Mouse (Mus musculus) embryonic facial prominence, embryonic 15.5 days (tissue): ENCODE data around the gene Tas2r143. TPM values are rescaled to one million over a fixed set of nuclear protein-coding genes. Genes with fewer than 3 reads are reported as not detected.

Experiments
- ATAC-seq: fragments of 200-750 bp; cut with Nextera tagmentation; 2 replicates; pipeline ENCODE4 v1.8.0; 2017; ENCODE audit warnings: low read depth, moderate TSS enrichment; ENCODE audit not compliant: insufficient number of reproducible peaks, low FRiP score, low TSS enrichment
- H3K27ac ChIP-seq: fragments of 300-500 bp; sonication (generic); replicated peaks from 2 replicates; pipeline ENCODE4 v1.5.1; 2015; ENCODE audit warnings: mild to moderate bottlenecking, inconsistent platforms
- H3K27me3 ChIP-seq: fragments of 300-500 bp; sonication (generic); 2 replicates; pipeline ENCODE4 v1.6.1; 2015; ENCODE audit warnings: inconsistent platforms
- H3K36me3 ChIP-seq: fragments of 300-500 bp; sonication (generic); 2 replicates; pipeline ENCODE4 v1.6.1; 2015; ENCODE audit warnings: mild to moderate bottlenecking, inconsistent platforms
- H3K4me1 ChIP-seq: fragments of 300-500 bp; sonication (generic); 2 replicates; pipeline ENCODE4 v1.6.1; 2015; ENCODE audit warnings: inconsistent platforms
- H3K4me2 ChIP-seq: fragments of 300-500 bp; sonication (generic); replicated peaks from 2 replicates; pipeline ENCODE4 v1.6.1; 2015; ENCODE audit warnings: mild to moderate bottlenecking, inconsistent platforms
- H3K4me3 ChIP-seq: fragments of 300-500 bp; sonication (generic); replicated peaks from 2 replicates; pipeline ENCODE4 v1.5.1; 2015; ENCODE audit warnings: mild to moderate bottlenecking, inconsistent platforms
- H3K9ac ChIP-seq: fragments of 300-500 bp; sonication (generic); 2 replicates; pipeline ENCODE4 v1.6.1; 2015; ENCODE audit warnings: inconsistent platforms
- H3K9me3 ChIP-seq: fragments of 300-500 bp; sonication (generic); replicated peaks from 2 replicates; pipeline ENCODE4 v1.6.1; 2016; ENCODE audit warnings: inconsistent platforms
- WGBS: fragments of 180-500 bp; shearing (Covaris S2); methylation state at CpG from one replicate; pipeline ENCODE4 v1.1.7; 2015; 5-methylcytosine and 5-hydroxymethylcytosine counted together
- polyA plus RNA-seq: library from polyadenylated mRNA; unstranded; fragments of >200 nt; fragmentation: Nextera tagmentation; extraction: Ambion mirVana; gene quantifications from 2 replicates; pipeline ENCODE4 v1.2.1, GENCODE M21; 2015

The Tas2r143 gene
- not detected in 2 replicates for polyA plus RNA-seq

DNA sequence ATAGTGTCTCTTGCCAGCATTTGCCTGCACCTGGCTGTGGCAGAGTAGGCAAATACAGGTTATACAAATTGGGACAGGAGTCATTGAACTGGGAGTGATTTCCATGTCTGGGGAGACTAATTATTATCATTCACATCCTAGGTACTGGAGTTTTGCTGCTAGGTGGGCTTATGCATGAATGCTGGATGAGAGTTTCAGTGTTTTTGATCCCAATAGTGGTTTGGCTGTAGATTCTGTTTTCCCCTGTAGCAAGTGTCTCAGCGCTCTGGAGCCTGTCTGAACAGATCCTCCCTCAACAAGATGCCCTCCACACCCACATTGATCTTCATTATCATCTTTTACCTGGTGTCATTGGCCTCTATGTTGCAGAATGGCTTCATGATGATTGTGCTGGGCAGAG is at the start of gene Tas2r143:
Tas2r143 (plus strand) TSS at position 301 of the 400 bp plus-strand sequence.
- ATAC-seq = no peak
- no peak within 1 kb of the TSS for H3K4me3 ChIP-seq
- H3K9ac ChIP-seq = no peak within 1 kb of the TSS
- WGBS = 61% methylated on average over 1 of the region's 1 CpGs
- no peaks in the 10 kb centered on the region for H3K27me3 ChIP-seq
- no peaks in the 10 kb centered on the region for H3K9me3 ChIP-seq
- no peak within 1 kb of the TSS for H3K27ac ChIP-seq
- H3K4me2 ChIP-seq = no peak within 1 kb of the TSS
- peaks cover 6% of the 10 kb centered on the region; the same call in 1 of the 2 replicates for H3K4me1 ChIP-seq
- H3K36me3 ChIP-seq = no peaks in the 10 kb centered on the region

- Histone ChIP-seq H3K27ac (peak overlapping the region; percentile 94), H3K4me2 (peak overlapping the region; percentile 88), H3K9ac (peak overlapping the region; percentile 84), H3K27me3 (no peaks in the 10 kb centered on the region), H3K4me1 (peaks cover 50% of the 10 kb centered on the region), H3K4me3 (peak overlapping the region; percentile 81), H3K9me3 (no peaks in the 10 kb centered on the region), H3K36me3 (peaks cover 22% of the 10 kb centered on the region)
- no peak for ATAC-seq
- 41% methylated on average over 13 of the region's 13 CpGs for WGBS
These were observed 48.9 kb upstream of the Tas2r143 start for GRCm38 (mm10) chr6:42350968-42351775.

GRCm38 (mm10) chr6:42351776-42352485 is 48.1 kb upstream of the Tas2r143 start:
- Histone ChIP-seq H3K27me3 (no peaks in the 10 kb centered on the region), H3K4me3 (peak overlapping the region; percentile 81), H3K27ac (peak overlapping the region; percentile 11; the same call in 1 of the 2 replicates), H3K36me3 (peaks cover 30% of the 10 kb centered on the region), H3K4me1 (peaks cover 50% of the 10 kb centered on the region), H3K9me3 (no peaks in the 10 kb centered on the region), H3K4me2 (peak overlapping the region; percentile 88), H3K9ac (no peak overlapping the region)
- 79% methylated on average over 7 of the region's 7 CpGs for WGBS
- no peak for ATAC-seq

- Histone ChIP-seq H3K27ac (0 out of 2 replicates have a peak overlapping the region, but pooled peaks have one; percentile 11), H3K4me1 (peaks cover 50% of the 10 kb centered on the region), H3K27me3 (no peaks in the 10 kb centered on the region), H3K9me3 (no peaks in the 10 kb centered on the region), H3K36me3 (peaks cover 35% of the 10 kb centered on the region), H3K4me3 (peak overlapping the region; percentile 81), H3K4me2 (peak overlapping the region; percentile 88; the same call in 1 of the 2 replicates), H3K9ac (no peak overlapping the region)
- ATAC-seq = no peak
- WGBS = 95% methylated on average over 1 of the region's 1 CpGs
These were observed 47.6 kb upstream of the Tas2r143 start for GRCm38 (mm10) chr6:42352486-42352846.

GRCm38 (mm10) chr6:42353180-42353579 is 46.9 kb upstream of the Tas2r143 start:
- no peak for ATAC-seq
- no peaks in the 10 kb centered on the region for H3K27me3 ChIP-seq
- peaks cover 42% of the 10 kb centered on the region for H3K36me3 ChIP-seq
- H3K27ac ChIP-seq = peak overlapping the region; percentile 13; the same call in 1 of the 2 replicates
- H3K9ac ChIP-seq = no peak overlapping the region
- no peak overlapping the region for H3K4me3 ChIP-seq
- 58% methylated on average over 8 of the region's 8 CpGs for WGBS
- peaks cover 50% of the 10 kb centered on the region for H3K4me1 ChIP-seq
- H3K9me3 ChIP-seq = no peaks in the 10 kb centered on the region
- no peak overlapping the region for H3K4me2 ChIP-seq

GRCm38 (mm10) chr6:42354076-42355019 is 45.7 kb upstream of the Tas2r143 start:
- Histone ChIP-seq H3K4me2 (peak overlapping the region; percentile 15; the same call in 1 of the 2 replicates), H3K36me3 (peaks cover 53% of the 10 kb centered on the region), H3K9me3 (no peaks in the 10 kb centered on the region), H3K9ac (no peak overlapping the region), H3K4me3 (no peak overlapping the region), H3K4me1 (peaks cover 43% of the 10 kb centered on the region), H3K27me3 (no peaks in the 10 kb centered on the region), H3K27ac (no peak overlapping the region)
- ATAC-seq = no peak
- 61% methylated on average over 11 of the region's 11 CpGs for WGBS

GRCm38 (mm10) chr6:42355366-42355765 is 44.7 kb upstream of the Tas2r143 start:
- 93% methylated on average over 6 of the region's 6 CpGs for WGBS
- no peak overlapping the region for H3K9ac ChIP-seq
- H3K27me3 ChIP-seq = no peaks in the 10 kb centered on the region
- H3K4me2 ChIP-seq = no peak overlapping the region
- ATAC-seq = no peak
- peaks cover 43% of the 10 kb centered on the region for H3K4me1 ChIP-seq
- peaks cover 64% of the 10 kb centered on the region for H3K36me3 ChIP-seq
- no peak overlapping the region for H3K27ac ChIP-seq
- H3K4me3 ChIP-seq = no peak overlapping the region
- H3K9me3 ChIP-seq = no peaks in the 10 kb centered on the region

DNA sequence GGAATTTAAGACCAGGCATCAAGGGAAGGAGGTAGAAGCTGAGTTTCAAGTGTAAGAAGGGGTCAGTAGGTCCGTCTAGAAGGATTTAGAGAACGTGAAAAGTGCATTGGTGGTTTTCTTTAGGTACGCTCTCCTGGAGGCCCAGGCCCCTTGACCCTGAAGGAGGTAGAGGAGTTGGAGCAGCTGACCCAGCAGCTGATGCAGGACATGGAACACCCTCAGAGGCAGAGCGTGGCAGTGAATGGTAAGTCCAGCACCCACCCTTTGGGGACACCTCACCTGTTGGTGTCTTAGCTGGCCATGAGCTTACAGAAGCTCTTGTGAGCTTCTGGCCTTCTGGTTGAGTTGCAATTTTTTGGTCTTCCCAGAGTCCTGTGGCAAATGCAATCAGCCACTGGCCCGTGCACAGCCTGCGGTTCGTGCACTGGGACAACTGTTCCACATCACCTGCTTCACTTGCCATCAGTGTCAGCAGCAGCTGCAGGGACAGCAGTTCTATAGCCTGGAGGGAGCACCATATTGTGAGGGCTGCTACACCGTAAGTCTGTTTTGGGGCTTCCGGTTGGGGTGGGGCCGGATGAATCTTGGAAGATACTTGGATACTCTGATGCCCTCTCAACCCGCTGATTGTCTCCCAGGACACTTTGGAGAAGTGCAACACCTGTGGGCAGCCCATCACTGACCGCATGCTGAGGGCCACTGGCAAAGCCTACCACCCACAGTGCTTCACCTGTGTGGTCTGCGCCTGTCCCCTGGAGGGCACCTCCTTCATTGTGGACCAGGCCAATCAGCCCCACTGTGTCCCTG is 44.0 kb upstream of the Tas2r143 start:
- H3K9me3 ChIP-seq = no peaks in the 10 kb centered on the region
- no peaks in the 10 kb centered on the region for H3K27me3 ChIP-seq
- H3K36me3 ChIP-seq = peaks cover 70% of the 10 kb centered on the region
- H3K4me1 ChIP-seq = peaks cover 37% of the 10 kb centered on the region
- 85% methylated on average over 13 of the region's 13 CpGs for WGBS
- ATAC-seq = no peak
- H3K9ac ChIP-seq = no peak overlapping the region
- H3K27ac ChIP-seq = no peak overlapping the region
- no peak overlapping the region for H3K4me3 ChIP-seq
- no peak overlapping the region for H3K4me2 ChIP-seq

DNA sequence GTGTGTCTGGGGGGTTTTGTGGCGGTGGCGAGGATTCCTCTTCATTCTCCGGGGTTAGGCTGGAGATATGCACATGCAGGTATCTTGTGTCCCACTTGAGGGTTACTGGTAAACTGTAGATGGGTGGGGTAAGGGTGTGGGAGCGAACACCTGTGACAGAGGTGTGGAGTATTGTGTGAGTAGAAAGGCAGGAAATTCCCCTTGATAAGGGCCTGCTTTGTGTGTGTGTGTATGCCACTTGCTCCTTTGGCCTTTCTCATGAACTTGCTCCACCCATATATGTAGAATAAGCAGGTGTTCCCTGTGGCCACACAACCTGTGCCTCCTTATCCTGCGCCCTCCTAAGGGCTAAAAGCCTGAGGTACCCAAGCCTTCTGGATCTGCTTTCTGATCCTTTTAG is 43.1 kb upstream of the Tas2r143 start:
- H3K9ac ChIP-seq = no peak overlapping the region
- H3K4me1 ChIP-seq = peaks cover 27% of the 10 kb centered on the region
- no peak overlapping the region for H3K4me2 ChIP-seq
- WGBS = 93% methylated on average over 5 of the region's 5 CpGs
- no peak overlapping the region for H3K4me3 ChIP-seq
- peaks cover 69% of the 10 kb centered on the region for H3K36me3 ChIP-seq
- no peak for ATAC-seq
- H3K27ac ChIP-seq = no peak overlapping the region
- H3K27me3 ChIP-seq = no peaks in the 10 kb centered on the region
- H3K9me3 ChIP-seq = no peaks in the 10 kb centered on the region

- Histone ChIP-seq H3K27ac (no peak overlapping the region), H3K9ac (no peak overlapping the region), H3K4me3 (no peak overlapping the region), H3K4me2 (no peak overlapping the region), H3K36me3 (peaks cover 66% of the 10 kb centered on the region), H3K9me3 (no peaks in the 10 kb centered on the region), H3K27me3 (no peaks in the 10 kb centered on the region), H3K4me1 (peaks cover 18% of the 10 kb centered on the region)
- 73% methylated on average over 6 of the region's 6 CpGs for WGBS
- ATAC-seq = no peak
These were observed 42.1 kb upstream of the Tas2r143 start for GRCm38 (mm10) chr6:42357901-42358300.
